Mouse (Mus musculus) neural tube, embryonic 11.5 days (tissue): ENCODE measurements at regions not wholly inside any gene's neighbourhood (a gene's known extent, or its start where the extent isn't known, plus 50 kb on each side); places are given as distances from the start of the nearest gene placed in this dataset.

ENCODE experiments used
- ATAC-seq: fragments of 200-750 bp; cut with Nextera tagmentation; 2 replicates; pipeline ENCODE4 v1.8.0; 2017; ENCODE audit warnings: moderate number of reproducible peaks, mild to moderate bottlenecking, moderate TSS enrichment, moderate library complexity; ENCODE audit not compliant: insufficient read depth, low FRiP score, low TSS enrichment
- DNase-seq: peaks from one replicate; pipeline ENCODE4 v3.0.0-alpha.2; 2015; ENCODE audit warnings: low spot score
- H3K27ac ChIP-seq: fragments of 300-500 bp; sonication (generic); 2 replicates; pipeline ENCODE4 v1.5.1; 2014; ENCODE audit warnings: low read depth, mild to moderate bottlenecking, low read length
- H3K27me3 ChIP-seq: fragments of 300-500 bp; sonication (generic); 2 replicates; pipeline ENCODE4 v1.6.1; 2014; ENCODE audit warnings: mild to moderate bottlenecking, low read length, mixed read lengths; ENCODE audit not compliant: control insufficient read depth, insufficient read depth
- H3K36me3 ChIP-seq: fragments of 300-500 bp; sonication (generic); 2 replicates; pipeline ENCODE4 v1.6.1; 2014; ENCODE audit warnings: mild to moderate bottlenecking, low read length, moderate library complexity, mixed read lengths; ENCODE audit not compliant: control insufficient read depth, insufficient read depth
- H3K4me1 ChIP-seq: fragments of 300-500 bp; sonication (generic); 2 replicates; pipeline ENCODE4 v1.6.1; 2014; ENCODE audit warnings: low read length, mixed read lengths; ENCODE audit not compliant: control insufficient read depth, insufficient read depth
- H3K4me2 ChIP-seq: fragments of 300-500 bp; sonication (generic); 2 replicates; pipeline ENCODE4 v1.6.1; 2014; ENCODE audit warnings: low read depth, mild to moderate bottlenecking, moderate library complexity
- H3K4me3 ChIP-seq: fragments of 300-500 bp; sonication (generic); 2 replicates; pipeline ENCODE4 v1.5.1; 2014; ENCODE audit warnings: low read depth, low read length
- H3K9ac ChIP-seq: fragments of 300-500 bp; sonication (generic); 2 replicates; pipeline ENCODE4 v1.6.1; 2014; ENCODE audit warnings: mild to moderate bottlenecking, low read length
- H3K9me3 ChIP-seq: fragments of 300-500 bp; sonication (generic); 2 replicates; pipeline ENCODE4 v1.6.1; 2016; ENCODE audit warnings: low read length; ENCODE audit not compliant: control insufficient read depth
- WGBS: fragments of 180-500 bp; shearing (Covaris S2); extraction: QIAGEN DNeasy Blood & Tissue Kit; methylation state at CpG from one replicate; pipeline ENCODE4 v1.1.7; 2014; 5-methylcytosine and 5-hydroxymethylcytosine counted together

DNA sequence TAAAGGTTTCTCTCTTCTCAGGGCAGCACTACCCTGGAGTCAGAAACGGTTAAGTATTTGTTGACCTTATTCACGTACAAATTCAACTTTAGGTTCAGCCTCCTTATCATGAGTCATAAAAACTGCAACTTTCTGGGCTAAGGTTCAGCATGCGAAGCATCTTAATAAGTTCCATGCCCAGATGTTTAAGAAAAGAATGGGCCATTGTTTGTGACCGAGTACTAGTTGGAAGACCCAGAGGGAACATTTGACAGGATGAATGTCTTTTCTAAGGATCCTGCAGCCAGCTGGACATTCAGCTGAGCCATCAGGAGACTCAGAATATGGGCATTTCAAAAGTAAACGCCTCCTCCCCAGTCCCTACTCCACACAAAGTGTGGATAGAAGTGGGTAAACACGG lies 183.5 kb upstream of the Lrig3 start:
- Histone ChIP-seq H3K4me2 (no peak overlapping the region), H3K9ac (no peak overlapping the region), H3K9me3 (no peaks in the 10 kb centered on the region), H3K27me3 (no peaks in the 10 kb centered on the region), H3K4me3 (no peak overlapping the region), H3K27ac (no peak overlapping the region), H3K36me3 (no peaks in the 10 kb centered on the region), H3K4me1 (peaks cover 9% of the 10 kb centered on the region)
- ATAC-seq (no peak), DNase-seq (no peak)
- 56% methylated on average over 6 of the region's 6 CpGs for WGBS

DNA sequence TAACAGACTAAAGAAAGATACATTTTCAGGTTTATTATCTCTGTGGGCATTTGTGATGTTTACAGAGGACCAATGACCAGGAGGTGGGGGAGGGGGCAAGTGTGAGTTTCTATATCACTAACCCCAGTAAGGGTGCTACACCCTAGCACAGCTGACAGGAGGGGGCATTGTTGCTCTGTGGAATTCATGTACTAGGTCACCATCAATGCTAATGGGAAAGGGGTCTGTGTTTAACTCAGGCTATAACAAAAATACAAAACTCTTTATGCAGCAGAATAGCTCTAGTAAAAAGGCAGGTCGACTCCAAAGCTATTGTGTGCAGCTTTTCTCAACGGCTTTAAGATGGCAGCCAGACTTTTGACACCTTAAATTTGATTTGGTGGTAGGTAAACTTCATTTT lies 181.1 kb upstream of the Lrig3 start:
- no peak overlapping the region for H3K4me3 ChIP-seq
- WGBS: 30% methylated on average over 2 of the region's 2 CpGs
- no peak overlapping the region for H3K4me2 ChIP-seq
- H3K27me3 ChIP-seq: no peaks in the 10 kb centered on the region
- DNase-seq: peak; percentile 65
- H3K27ac ChIP-seq: 0 out of 2 replicates have a peak overlapping the region, but pooled peaks have one; percentile 14
- H3K4me1 ChIP-seq: peaks cover 9% of the 10 kb centered on the region
- H3K9me3 ChIP-seq: no peaks in the 10 kb centered on the region
- no peaks in the 10 kb centered on the region for H3K36me3 ChIP-seq
- no peak overlapping the region for H3K9ac ChIP-seq
- 0 out of 2 replicates have a peak, but pooled peaks have one; percentile 53 for ATAC-seq

DNA sequence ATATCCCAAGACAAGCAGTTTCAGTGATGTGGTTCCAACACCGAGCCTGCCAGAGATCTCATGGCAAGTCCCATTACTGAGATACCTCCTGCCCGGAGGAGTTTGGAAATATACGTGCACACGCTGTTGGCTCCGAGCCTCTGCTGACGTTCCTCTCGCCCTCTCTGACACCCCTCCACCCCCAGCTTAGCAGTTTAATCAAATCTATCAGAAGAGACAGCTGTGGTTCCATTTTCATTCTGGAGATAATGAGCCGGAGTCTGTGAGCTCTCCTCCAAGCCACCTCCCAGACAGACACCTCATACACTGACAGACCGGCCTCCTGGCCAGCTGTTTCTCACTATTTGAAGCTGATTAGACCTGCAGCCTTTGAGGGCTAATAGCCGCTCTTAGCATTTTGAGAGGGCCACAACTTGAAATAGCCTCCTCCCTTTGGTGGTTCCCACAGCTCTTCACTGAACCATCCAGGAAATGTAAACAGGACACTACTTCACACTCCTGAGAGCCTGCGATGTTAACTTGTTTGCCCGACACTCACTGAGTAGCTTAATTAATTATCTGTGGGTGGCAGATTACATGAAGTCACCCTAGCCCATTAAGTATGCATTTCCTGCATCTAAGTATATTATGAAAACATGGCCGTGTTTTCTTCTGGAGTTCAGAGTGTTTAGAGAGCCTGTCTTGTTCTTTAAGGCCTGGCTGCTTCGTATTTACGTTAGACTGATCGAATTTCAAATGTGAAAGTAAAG lies 180.3 kb upstream of the Lrig3 start:
- 18% methylated on average over 16 of the region's 16 CpGs for WGBS
- H3K9ac ChIP-seq: no peak overlapping the region
- peaks cover 9% of the 10 kb centered on the region for H3K4me1 ChIP-seq
- no peaks in the 10 kb centered on the region for H3K9me3 ChIP-seq
- peak; percentile 26 for DNase-seq
- peak overlapping the region; percentile 58 for H3K27ac ChIP-seq
- no peaks in the 10 kb centered on the region for H3K27me3 ChIP-seq
- no peaks in the 10 kb centered on the region for H3K36me3 ChIP-seq
- H3K4me2 ChIP-seq: peak overlapping the region; percentile 19
- ATAC-seq: 0 out of 2 replicates have a peak, but pooled peaks have one; percentile 11
- H3K4me3 ChIP-seq: no peak overlapping the region

DNA sequence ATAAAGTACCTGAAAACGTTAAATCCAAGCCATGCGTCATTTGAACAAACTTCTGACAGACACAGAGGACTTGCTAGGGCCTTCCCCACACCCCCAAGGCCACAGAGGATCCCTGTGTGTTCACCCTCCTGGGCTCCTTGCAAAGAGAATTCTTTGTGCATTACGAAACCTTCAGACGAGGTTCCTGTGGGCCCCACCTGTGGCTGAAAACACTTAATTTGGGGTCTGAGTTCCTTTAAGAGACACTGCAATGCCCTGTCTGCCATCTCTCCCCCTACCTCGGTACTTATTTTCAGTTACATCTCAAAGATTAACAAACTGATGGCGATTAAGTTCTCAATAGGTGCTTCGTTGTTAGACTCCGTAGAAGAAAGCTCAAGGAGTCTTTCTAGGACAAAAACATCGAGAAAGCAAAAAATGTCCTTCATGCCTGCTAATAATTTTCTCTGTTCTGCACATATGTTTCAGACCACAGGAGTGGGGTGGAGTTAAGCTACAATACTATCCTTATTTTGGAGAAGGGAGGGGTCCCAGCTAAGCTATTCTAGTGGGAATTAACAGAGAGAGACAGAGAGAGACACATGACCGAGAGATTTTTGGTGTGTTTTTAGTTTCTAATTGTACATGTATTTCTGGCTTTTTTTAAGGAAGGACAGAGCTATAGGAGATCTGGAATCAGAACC lies 179.6 kb upstream of the Lrig3 start:
- ATAC-seq: no peak
- H3K36me3 ChIP-seq: no peaks in the 10 kb centered on the region
- no peak overlapping the region for H3K4me3 ChIP-seq
- 14% methylated on average over 10 of the region's 10 CpGs for WGBS
- no peaks in the 10 kb centered on the region for H3K27me3 ChIP-seq
- H3K9me3 ChIP-seq: no peaks in the 10 kb centered on the region
- no peak overlapping the region; the same call in 1 of the 2 replicates for H3K9ac ChIP-seq
- H3K4me2 ChIP-seq: peak overlapping the region; percentile 41
- H3K4me1 ChIP-seq: peaks cover 9% of the 10 kb centered on the region
- peak overlapping the region; percentile 58 for H3K27ac ChIP-seq
- peak; percentile 39 for DNase-seq

DNA sequence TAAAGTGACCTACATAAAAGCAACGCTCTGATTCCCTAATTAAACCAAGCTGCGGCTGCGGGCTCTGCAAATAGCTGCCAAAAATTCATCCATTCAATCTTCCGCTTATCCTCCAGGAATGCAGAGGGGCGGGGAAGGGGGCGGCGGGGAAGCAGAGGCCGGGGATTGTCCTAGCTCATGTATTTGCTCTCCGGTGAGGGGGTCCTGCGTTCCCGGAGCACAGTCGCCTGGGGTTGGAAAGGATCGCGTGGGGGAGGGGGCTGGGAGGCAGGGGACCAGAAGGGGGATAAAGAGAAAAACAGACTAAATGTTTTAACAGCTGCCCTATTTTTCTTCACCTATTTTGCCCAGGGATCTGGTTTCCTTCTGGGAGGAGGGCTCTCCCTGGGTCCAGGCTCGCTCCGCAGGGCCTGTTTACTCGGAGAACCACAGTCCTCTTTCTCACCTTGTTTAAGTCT lies 179.1 kb upstream of the Lrig3 start:
- WGBS: under 1% methylated on average over 17 of the region's 17 CpGs

DNA sequence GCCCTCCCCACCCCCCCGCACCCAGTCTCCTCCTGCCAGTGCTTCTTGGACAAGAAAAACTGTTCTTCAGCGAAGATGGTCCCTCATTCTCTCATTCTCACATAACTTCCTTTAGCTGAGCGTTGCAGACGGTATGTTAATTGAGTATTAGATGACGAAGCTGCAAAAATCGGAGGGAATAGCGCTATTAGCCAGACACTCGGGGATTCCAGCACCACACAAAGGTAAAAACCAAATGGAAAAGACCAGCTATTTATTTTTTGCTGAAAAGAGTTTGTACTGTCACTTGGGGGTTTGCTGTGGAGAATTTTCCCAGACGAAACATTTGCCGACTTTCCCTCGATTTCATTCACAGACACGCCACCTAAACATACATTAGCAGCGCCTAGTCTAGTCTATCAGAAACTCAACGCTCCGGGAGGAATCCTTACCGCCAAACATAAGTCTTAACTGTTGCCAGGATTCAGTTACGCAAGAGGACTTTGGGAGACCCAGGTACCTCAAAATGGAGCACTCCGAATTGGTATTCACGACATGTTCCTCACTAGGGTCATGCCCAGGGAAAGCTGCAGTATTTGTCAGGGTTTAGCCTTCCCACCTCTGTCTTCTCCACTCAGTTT lies 178.4 kb upstream of the Lrig3 start:
- peak; percentile 29 for DNase-seq
- no peak for ATAC-seq
- Histone ChIP-seq H3K36me3 (no peaks in the 10 kb centered on the region), H3K4me1 (peaks cover 7% of the 10 kb centered on the region), H3K4me2 (peak overlapping the region; percentile 41; the same call in 1 of the 2 replicates), H3K4me3 (no peak overlapping the region), H3K27me3 (no peaks in the 10 kb centered on the region), H3K9me3 (no peaks in the 10 kb centered on the region), H3K9ac (no peak overlapping the region; the same call in 1 of the 2 replicates), H3K27ac (0 out of 2 replicates have a peak overlapping the region, but pooled peaks have one; percentile 14)
- 38% methylated on average over 19 of the region's 19 CpGs for WGBS

More for the DNA sequence above, 179.1 kb upstream of the Lrig3 start:
- Histone ChIP-seq H3K9me3 (no peaks in the 10 kb centered on the region), H3K4me3 (no peak overlapping the region), H3K36me3 (no peaks in the 10 kb centered on the region), H3K4me2 (peak overlapping the region; percentile 41), H3K9ac (peak overlapping the region; percentile 30), H3K4me1 (peaks cover 9% of the 10 kb centered on the region), H3K27me3 (no peaks in the 10 kb centered on the region), H3K27ac (0 out of 2 replicates have a peak overlapping the region, but pooled peaks have one; percentile 29)
- peak; percentile 61; the same call in 1 of the 2 replicates for ATAC-seq
- peak; percentile 81 for DNase-seq

DNA sequence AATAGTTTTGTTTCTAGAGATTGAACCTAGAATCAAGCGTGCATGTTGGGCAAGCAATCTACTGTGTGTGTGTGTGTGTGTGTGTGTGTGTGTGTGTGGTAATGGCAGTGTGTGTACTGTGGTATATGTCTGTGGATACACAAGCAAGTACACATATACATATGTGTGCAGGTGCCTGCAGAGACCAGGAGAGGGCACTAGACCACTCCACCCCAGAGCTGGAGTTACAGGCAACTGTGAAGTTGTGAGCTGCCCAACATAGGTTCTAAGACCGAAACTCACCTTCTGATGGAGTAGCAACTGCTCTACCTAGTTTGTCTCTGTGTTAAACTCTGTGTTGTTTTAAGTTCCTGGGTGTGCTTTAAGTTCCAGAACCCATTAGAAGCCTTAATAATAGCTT lies 177.7 kb upstream of the Lrig3 start:
- no peaks in the 10 kb centered on the region for H3K36me3 ChIP-seq
- no peaks in the 10 kb centered on the region for H3K9me3 ChIP-seq
- DNase-seq (no peak), ATAC-seq (no peak)
- peaks cover 7% of the 10 kb centered on the region for H3K4me1 ChIP-seq
- WGBS: 100% methylated on average over 2 of the region's 2 CpGs
- H3K9ac ChIP-seq: no peak overlapping the region
- H3K4me2 ChIP-seq: no peak overlapping the region
- 0 out of 2 replicates have a peak overlapping the region, but pooled peaks have one; percentile 14 for H3K27ac ChIP-seq
- H3K4me3 ChIP-seq: no peak overlapping the region
- no peaks in the 10 kb centered on the region for H3K27me3 ChIP-seq

DNA sequence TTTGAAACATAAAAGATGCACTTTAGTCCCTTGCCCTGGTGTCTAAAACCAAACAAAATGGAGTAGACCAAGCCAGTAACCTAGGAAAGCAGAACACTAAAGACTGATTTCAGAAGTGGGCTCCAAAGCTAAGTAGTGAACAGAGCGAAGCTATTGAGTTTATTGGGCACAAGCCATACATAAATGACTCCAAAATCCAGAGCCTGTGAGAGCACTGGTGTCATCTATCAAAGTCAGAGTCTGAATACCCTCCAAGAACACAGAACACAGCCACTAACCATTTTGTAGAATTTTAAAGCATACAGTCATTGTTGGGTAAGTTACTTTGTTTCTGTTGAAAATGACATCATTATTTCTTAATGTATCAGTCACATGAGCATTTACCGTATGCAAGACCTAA lies 175.0 kb upstream of the Lrig3 start:
- no peak overlapping the region for H3K27ac ChIP-seq
- peaks cover 3% of the 10 kb centered on the region for H3K4me1 ChIP-seq
- H3K27me3 ChIP-seq: no peaks in the 10 kb centered on the region
- H3K4me3 ChIP-seq: no peak overlapping the region
- ATAC-seq (no peak), DNase-seq (no peak)
- 83% methylated on average over 2 of the region's 2 CpGs for WGBS
- H3K9me3 ChIP-seq: no peaks in the 10 kb centered on the region
- H3K36me3 ChIP-seq: no peaks in the 10 kb centered on the region
- H3K4me2 ChIP-seq: no peak overlapping the region
- no peak overlapping the region for H3K9ac ChIP-seq
